Mouse (Mus musculus): ENCODE results near the gene Olfr1155.

- no peak for TF ChIP-seq CTCF (conservative IDR thresholded peaks at IDR 0.05; ENCODE audit: low read length)
- TF ChIP-seq NANOG (IDR thresholded peaks at IDR 0.05; ENCODE audit: borderline replicate concordance, low read length), result no peak
Observed at GRCm38 (mm10) chr2:87989813-87990212, 44.9 kb upstream of the Olfr1155 start, which contains the start of gene Olfr1158.

Data from E14TG2a.4 (cell line).